Mouse (Mus musculus) bone marrow macrophage, adult 2 months (primary cell): ENCODE results near the gene Map7d1. TPM values are rescaled to one million over a fixed set of nuclear protein-coding genes. Genes with fewer than 3 reads are reported as not detected.
A peak's percentile ranks its signal among the peaks of the same experiment; 100 is the strongest.

Experiments
- H3K27ac ChIP-seq: 2 replicates; pipeline ENCODE4 v1.5.1; 2012; ENCODE audit warnings: low read depth, low read length; ENCODE audit not compliant: insufficient read depth
- H3K4me1 ChIP-seq: 2 replicates; pipeline ENCODE4 v1.6.1; 2012; ENCODE audit warnings: low read length; ENCODE audit not compliant: control insufficient read depth, insufficient read depth
- H3K4me3 ChIP-seq: 2 replicates; pipeline ENCODE4 v1.5.1; 2012; ENCODE audit warnings: mild to moderate bottlenecking, low read length, moderate library complexity; ENCODE audit not compliant: insufficient read depth
- CTCF ChIP-seq: IDR thresholded peaks from 2 replicates; pipeline ENCODE4 v1.5.1; 2012; ENCODE audit warnings: low read depth, mild to moderate bottlenecking, low read length, moderate library complexity
- POLR2A ChIP-seq: IDR thresholded peaks from 2 replicates; pipeline ENCODE4 v1.6.1; 2012; ENCODE audit warnings: mild to moderate bottlenecking, low read depth, low read length, borderline replicate concordance
- polyA plus RNA-seq: library from polyadenylated mRNA; stranded (reverse); fragments of >200 nt; gene quantifications from 2 replicates; pipeline ENCODE4 v1.2.4, GENCODE M21; 2012; ENCODE audit not compliant: missing spikeins, insufficient read depth, insufficient read length

The Map7d1 gene
- polyA plus RNA-seq, 1 experiment: 131 TPM

DNA sequence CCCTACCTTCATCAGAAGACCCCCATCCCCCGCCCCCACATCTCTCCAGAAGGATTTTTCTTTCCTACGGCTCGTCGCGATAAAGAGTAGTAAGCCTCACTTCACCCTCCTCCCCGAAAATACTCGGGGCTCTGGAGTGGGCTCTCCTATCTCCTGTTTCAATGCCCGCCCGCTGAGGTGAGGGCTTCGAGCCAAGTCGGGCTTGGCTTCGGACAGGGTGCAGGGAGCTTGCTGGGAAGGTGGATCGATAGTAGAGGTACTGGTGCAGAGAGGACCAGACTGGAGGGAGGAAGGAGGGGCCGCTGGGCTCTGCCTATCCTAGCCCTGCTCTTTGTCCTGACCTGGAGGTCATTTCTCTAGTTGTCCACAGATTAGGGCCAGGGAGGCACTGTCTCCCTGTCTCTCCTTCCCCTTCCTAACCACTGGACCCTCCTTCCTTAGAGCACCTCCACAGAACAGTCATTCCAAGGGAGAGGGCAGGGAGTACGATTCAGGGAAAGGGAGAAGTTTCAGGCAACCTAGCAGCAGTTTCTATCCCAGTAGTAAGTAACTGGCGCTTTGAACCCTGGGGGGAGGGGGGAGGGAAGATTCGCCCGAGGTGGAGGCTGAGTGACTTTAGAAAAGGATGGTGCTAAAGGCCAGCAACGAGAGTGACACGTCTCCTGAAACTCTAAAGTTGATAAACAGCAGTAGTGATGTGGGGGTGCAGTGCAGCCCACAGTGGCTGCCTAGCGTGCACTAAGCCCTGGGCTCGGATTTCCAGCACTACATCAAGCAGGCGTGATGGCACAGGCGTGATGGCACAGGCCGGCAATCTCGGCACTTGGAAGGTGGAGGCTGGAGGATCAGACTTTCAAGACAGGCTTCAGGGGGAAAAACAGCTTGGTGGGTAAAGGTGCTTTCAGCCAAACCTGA is 1.1 kb upstream of the Map7d1 start:
- peak overlapping the region; percentile 77 for H3K4me3 ChIP-seq
- TF ChIP-seq CTCF (no peak), POLR2A (no peak)
- H3K27ac ChIP-seq: peak overlapping the region; percentile 95
- peaks cover 51% of the 10 kb centered on the region for H3K4me1 ChIP-seq

DNA sequence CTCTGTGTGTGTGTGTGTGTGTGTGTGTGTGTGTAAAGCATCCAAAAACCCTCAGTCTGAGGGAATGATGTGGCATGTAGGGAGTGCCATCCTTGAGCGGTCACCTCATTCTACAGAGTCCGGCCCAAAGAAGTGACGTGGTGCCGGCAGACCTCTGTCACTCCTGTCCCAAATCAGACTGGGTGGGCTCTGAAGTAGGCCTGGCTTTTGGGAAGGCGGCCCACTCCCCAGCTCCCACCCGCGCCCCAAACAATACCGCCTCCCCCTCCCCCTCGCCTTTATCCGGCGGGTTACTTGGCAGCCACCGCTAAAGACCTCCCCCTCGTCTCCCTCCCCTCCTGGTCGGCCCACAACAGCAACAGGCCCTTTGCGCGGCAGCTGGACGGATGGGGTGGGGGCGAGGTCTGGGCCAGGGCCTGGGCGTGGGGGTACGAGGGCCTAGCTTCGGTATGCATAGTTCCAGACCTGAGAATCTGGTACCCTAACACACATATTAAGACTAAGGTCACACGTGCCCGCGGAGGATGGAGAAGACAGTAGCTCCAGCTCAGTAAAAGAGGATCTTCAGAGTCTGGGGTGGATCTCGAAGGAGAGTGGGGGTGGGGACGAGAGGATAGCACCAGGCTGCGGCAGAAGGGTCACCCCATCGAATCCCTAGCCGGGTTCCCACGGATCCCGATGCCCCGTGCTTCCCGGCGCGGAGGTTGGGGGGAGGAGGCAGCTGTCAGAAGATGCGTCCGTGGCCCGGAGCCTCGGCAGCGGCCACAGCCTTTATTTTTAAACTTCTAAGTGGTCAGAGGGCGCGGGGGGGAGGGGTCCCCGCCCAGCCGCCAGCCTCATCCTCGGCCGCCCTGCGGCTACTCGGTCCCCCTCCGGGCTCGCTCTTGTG is 786 bp downstream of the Map7d1 start:
- Histone ChIP-seq H3K4me3 (peak overlapping the region; percentile 77), H3K27ac (peak overlapping the region; percentile 95), H3K4me1 (peaks cover 57% of the 10 kb centered on the region)
- TF ChIP-seq CTCF (no peak), POLR2A (no peak)

DNA sequence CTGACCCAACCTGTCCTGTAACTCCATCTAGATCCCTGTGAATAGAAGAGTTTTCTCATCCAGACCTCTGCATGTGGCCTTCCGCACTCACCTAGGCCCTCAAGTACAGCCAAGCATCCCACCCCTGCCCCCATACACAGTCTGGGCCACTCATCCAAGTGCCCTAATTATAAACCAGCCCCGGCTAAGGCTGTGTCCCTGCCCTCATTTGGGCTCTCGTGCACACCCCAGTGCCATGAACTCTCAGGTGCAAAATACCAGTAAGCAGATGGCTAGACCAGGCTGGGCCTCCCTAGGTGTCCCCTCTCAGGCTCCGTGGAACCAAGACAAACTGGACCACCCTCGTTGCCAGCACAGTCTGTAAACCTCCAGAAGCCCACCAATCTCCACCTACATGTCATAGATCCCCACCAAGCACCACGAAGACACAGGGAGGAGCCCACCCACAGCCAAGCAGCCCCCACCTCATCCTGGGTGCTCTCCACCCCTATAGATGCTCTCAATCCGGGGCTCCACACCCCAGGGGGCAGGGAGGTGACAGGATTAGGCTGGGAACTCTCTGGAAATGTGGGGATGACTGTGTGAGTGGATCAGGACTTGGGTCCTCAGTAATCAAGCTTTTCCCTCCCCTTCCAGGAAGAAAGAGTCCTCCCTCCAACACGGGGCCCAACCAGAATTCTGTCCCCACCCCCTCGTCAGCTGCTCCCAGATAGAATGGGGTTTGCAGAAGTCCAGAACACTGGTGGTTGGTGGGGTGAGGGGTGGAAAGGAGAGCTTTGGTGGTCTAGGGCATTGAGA is 1.6 kb downstream of the Map7d1 start:
- Histone ChIP-seq H3K4me1 (peaks cover 56% of the 10 kb centered on the region), H3K4me3 (peak overlapping the region; percentile 77), H3K27ac (peak overlapping the region; percentile 95; the same call in 1 of the 2 replicates)
- TF ChIP-seq POLR2A (no peak), CTCF (no peak)

DNA sequence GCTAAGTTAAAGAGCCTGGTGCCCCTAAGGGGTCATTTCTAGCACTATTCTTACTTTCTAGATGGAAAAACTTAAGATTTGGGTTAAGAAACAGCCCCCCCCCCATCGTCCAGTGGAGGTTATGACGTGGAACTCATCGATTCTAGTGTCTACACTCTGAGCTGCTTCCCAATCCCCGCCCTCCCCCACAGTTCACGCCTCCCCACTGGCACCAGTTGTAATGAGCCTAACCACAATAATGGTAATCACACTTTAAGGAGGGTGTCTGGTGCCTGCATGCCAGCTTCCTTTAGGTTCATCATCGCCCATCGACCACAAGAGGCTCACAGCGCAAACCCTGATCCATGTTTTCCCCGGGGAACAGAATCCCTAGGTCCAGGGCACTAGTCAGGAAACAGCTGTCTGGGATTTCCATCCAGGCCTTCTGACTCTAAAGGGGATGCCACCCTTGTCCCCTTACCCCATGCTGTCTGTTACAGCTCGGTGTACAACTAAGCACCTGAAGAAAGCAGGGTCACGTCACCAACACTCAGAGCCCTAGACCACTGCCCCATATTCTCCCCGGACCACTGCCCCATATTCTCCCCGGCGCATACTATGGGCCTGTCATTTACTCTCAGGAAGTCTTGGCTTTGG is 2.4 kb downstream of the Map7d1 start:
- peaks cover 52% of the 10 kb centered on the region for H3K4me1 ChIP-seq
- TF ChIP-seq CTCF: no peak
- no peak for TF ChIP-seq POLR2A
- no peak overlapping the region for H3K27ac ChIP-seq
- peak overlapping the region; percentile 77 for H3K4me3 ChIP-seq

DNA sequence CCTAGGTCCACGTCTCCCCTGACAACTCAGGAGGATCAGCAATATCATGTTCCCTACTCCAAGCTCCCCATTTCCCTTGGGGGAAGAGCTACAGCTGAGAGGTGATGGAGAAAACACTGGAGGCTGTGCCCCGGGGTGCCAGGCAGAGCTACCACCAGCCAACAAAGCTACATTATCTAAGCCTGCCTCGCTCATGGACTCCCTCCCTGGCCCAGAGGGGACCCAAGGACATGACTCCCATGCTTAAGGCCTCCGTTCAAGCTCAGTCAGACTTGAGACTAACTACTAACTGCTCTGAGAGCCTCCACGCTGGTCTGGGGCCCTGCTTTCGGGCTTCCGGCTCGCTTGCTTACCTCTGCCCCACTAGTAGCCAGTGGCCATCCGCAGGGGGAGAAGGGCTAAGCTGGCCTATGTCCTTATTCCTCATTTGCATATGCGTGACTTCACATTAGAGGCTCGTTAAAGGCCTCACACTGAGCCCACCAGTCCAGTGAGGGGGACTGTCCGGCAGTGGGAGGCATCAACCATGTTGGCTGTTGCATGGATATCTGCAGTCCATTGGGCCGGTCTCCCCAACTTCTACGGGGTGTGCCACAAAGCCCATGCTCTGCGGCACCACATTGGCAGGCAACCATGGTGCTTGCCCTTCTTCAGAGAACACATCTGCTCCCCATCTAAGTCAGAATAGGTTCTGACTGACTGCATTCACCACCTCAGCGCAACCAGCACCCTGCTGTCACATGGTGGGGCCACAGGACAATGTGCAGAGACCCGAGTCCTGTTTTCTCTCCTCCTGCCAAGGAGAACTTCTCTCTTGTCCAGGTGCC is 3.5 kb downstream of the Map7d1 start:
- peak overlapping the region; percentile 68 for H3K27ac ChIP-seq

DNA sequence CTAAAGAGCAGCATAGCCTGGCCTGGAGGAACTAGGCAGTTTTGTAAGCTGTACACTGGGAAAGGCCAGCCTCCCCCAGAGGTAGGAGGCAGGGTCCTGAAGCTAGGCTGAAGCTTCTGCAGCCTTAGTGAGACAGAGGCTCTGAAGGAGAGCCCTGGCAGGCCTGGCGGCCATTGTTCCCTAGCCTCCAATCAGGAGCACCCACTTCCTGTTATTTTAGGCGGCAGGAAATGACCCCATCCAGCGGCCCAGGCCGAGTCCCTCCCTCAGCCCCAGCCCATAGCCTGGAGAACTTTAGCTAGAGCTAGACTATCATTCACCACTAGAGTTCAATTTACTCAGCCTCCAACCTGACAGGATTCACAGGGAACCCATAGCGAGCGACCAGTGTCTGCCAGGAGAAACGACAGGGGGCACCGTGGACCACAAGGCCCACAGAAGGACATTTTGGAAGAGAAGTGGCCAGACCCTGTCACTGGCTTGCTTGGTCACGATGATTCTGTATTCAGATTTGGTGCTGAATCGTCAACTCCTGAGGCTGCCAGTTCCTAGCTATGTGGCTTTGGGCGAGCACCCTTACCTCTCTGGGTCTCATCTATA is 4.4 kb downstream of the Map7d1 start:
- TF ChIP-seq CTCF (no peak), POLR2A (no peak)
- Histone ChIP-seq H3K4me3 (peak overlapping the region; percentile 48), H3K27ac (peak overlapping the region; percentile 68), H3K4me1 (peaks cover 39% of the 10 kb centered on the region)

More for the DNA sequence above, 3.5 kb downstream of the Map7d1 start:
- Histone ChIP-seq H3K4me1 (peaks cover 44% of the 10 kb centered on the region), H3K4me3 (peak overlapping the region; percentile 48)
- no peak for TF ChIP-seq CTCF
- TF ChIP-seq POLR2A: no peak

DNA sequence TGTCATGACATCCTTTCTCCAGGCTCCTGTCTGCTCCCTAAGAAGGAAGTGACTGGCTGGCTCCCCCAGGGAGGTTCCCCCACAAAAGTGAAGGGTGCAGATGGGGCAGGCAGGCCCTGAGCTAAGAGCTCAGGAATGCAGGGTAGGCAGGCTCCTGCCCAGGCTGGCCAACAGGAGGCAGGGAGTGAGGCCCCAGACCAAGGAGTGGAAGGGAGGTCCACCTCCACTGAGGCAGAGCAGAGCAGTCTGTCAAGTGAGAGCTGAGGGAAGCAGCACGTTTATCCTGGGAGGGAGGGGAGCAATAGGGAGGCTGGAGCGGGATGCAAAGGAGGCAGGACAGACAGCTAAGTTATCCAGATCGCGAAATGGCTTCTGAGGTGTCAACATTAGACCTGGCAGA is 5.5 kb downstream of the Map7d1 start:
- no peak overlapping the region for H3K4me3 ChIP-seq
- TF ChIP-seq CTCF (no peak), POLR2A (no peak)
- H3K27ac ChIP-seq: peak overlapping the region; percentile 12; the same call in 1 of the 2 replicates
- peaks cover 39% of the 10 kb centered on the region for H3K4me1 ChIP-seq

DNA sequence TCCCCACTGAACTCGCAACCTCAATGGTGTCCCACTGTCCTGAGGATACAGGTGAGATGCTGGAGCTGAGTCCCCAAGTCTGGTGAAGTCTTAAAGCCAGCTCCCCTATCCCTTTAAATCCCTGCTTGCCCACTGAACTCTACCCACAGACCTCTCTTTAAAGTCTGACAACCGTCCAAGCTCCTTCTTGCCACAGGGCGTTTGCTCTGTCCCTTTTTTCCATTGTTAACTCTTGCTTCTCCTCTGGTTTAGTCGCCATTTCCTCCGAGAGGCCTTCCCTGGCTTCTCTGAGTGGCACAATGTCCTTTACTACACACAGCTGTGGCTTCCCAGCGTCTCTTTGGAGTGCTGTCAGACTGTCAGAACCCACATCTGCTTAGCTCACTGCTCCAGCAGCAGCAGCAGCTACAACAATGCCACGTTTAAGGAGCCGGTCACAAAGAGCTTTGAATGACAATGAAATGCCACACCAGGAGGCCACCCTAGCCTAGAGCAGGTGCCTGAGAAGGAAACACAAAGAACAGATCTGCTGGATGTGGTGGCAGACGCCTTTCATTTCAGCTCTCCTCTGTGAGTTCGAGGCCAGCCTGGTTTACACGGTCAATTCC is 7.8 kb downstream of the Map7d1 start:
- Histone ChIP-seq H3K4me3 (no peak overlapping the region), H3K4me1 (peaks cover 27% of the 10 kb centered on the region), H3K27ac (no peak overlapping the region)
- TF ChIP-seq POLR2A (no peak), CTCF (no peak)
